Mouse (Mus musculus) embryonic fibroblast, embryonic 13.5 days (primary cell): ENCODE data around the gene Slc44a3.

Experiments used
- CTCF ChIP-seq: IDR thresholded peaks from 2 replicates; pipeline ENCODE4 v1.5.1; 2011; ENCODE audit warnings: mild to moderate bottlenecking, control low read depth, low read length, moderate library complexity, borderline replicate concordance; ENCODE audit not compliant: insufficient read depth
- POLR2A ChIP-seq: IDR thresholded peaks from 2 replicates; pipeline ENCODE4 v1.6.1; 2011; ENCODE audit warnings: low read depth, mild to moderate bottlenecking, control low read depth, low read length, moderate library complexity

- TF ChIP-seq CTCF (no peak), POLR2A (no peak)
Observed at GRCm38 (mm10) chr3:121429469-121429868, 102.7 kb downstream of the Slc44a3 start.
